Mouse (Mus musculus) T-helper 1 cell (primary cell): ENCODE data around the gene Alg14.

Source experiments
- in situ Hi-C: fragments of 300-600 bp; cut with MboI, MseI; formaldehyde crosslinking; loops from one replicate; pipeline ENCODE4 v1.15.1; 2025; ENCODE audit warnings: high pct_unique_total_duplicates

The Alg14 gene

DNA sequence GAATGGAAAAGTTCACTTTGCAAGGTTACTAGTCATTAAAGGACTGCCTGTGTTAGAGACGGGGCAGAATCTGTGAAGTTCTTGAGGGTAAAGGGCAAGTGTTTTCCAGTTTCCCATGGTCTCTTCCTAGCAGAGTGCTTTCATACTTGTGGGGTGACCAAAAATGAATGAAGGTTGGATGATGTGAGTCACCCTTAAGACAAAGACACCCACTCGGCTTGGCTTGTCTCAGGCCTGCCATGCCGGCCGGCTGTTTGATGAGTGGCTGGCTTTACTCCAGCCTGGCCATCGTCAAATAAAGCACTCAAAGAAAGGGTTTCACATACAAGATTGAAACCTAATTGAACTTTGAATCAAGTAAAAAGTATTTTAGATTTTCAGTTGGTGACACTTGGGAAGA is 35.8 kb downstream of the Alg14 start:
- in situ Hi-C loops = no loop called here

DNA sequence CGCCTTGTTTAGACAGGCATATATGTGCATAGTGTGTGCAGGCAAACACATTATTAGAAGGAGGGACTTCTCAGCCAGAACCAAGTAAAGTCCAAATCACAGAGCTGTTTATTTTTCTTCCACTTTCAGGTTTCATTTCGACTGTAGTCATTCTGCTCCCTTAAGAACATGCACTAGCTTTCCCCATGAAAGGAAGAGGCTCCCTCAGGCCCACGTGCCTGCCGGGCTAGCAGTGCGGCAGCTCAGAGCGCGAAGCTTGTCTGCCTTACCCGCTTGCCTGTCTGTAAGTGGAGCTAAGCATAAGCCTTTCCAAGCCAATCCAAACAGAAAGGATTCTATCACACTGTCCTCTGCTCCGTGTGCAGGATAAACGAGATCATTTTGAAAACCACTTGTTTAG is 38.1 kb downstream of the Alg14 start:
- in situ Hi-C loops = no loop called here

GRCm38 (mm10) chr3:121330244-121330646 is 38.7 kb downstream of the Alg14 start:
- in situ Hi-C loops = no loop called here

DNA sequence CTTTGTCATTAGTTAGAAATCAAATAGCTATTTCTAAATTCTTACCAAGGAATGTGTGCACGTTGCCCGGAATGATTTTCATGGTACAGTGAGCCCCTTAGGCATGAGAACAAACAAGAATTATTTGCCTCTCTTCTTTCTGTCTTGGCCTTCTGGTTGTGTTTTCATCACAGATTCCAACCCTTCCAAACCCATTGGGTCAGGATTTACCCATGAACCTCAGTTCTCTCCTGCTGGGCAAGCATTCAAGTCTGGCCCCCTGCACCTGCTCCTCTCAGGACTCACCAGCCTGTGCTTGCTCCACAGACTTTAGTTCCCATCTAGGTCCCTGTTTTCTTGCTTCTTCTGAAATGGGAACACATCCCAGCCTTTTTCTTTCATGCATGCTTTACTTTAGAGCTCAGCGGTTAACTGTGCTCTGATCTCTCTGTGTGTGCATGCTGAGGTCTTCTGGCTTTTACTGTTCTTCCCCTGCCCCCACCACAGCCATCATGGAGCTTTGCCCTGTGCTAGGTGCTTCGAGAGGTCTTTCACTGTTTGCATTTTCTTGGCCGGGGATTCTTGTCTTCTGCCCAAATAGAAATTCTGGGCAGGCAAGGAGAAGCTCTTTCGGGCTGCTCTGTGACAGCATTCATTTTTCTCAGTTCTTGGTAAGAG is 44.8 kb downstream of the Alg14 start:
- in situ Hi-C loops = no loop called here

- in situ Hi-C loops = no loop called here
Observed at GRCm38 (mm10) chr3:121338687-121339086, 47.1 kb downstream of the Alg14 start.

GRCm38 (mm10) chr3:121340321-121340761 is 48.8 kb downstream of the Alg14 start:
- in situ Hi-C loops = no loop called here

- in situ Hi-C loops = no loop called here
Observed at GRCm38 (mm10) chr3:121343224-121343623, 51.7 kb downstream of the Alg14 start.

GRCm38 (mm10) chr3:121344056-121344945 is 52.7 kb downstream of the Alg14 start:
- in situ Hi-C loops = no loop called here

- in situ Hi-C loops = no loop called here
Observed at GRCm38 (mm10) chr3:121344951-121345642, 53.5 kb downstream of the Alg14 start.

- in situ Hi-C loops = no loop called here
Observed at GRCm38 (mm10) chr3:121345643-121346000, 54.0 kb downstream of the Alg14 start.

GRCm38 (mm10) chr3:121346507-121347267 is 55.1 kb downstream of the Alg14 start:
- in situ Hi-C loops = no loop called here

DNA sequence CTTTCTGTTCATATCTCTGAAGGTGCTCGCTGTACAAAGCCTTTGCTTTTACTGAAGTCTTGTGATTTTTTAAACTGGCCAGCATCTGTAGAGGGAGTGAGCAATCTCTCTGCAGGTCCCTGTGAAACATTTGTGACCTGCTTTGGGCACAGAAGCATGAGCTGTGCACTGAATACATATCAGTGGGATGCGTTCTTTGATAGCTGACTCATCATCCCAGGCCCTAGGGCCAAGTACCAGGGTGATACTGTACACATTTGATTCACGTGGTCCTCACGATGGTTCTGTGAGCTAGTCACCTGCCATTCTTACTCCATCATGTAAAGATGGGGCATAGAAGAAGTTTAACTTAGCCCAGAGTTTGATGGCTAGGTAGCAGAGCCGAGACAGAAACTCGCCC is 57.2 kb downstream of the Alg14 start:
- in situ Hi-C loops = no loop called here

DNA sequence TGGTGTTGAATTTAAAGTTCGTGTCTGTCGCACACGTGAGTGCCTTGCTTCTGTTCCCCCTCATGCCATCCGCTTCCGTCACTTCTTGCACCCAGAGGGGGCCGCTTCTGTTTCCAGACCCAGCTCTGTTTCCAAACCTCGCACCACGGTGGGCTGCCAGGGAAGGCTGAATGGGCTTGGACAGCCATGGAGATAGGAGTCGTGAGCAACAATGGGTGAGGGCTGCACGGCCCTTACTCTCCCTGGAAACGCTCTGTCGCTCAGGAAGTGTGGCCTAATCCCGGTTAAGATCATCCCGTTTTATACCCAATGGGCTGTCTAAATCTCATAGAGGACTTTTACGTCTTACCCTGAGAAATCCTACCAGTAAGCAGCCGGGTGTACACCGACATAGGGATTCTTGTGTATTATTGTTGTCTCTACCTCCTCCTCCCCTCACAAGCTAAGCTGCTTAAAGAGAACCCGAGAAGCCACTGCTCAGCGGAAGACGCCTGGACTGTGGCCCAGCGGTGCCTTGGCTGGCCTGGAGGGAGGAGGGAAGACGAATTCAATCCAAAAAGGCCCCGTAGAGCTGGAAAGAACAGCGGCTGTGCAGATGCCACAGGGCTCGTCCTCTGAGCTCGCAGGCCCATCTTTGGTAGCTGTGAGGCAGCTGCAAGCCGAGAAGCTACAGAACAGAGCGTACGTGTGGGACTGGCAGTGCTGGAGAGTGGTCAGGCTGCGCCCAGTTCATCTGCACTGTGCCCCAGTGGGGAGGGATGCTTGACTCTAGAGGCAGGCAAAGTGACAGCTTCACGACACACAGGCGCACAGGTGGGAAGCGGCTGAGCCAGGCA is 58.0 kb downstream of the Alg14 start:
- in situ Hi-C loops = no loop called here

DNA sequence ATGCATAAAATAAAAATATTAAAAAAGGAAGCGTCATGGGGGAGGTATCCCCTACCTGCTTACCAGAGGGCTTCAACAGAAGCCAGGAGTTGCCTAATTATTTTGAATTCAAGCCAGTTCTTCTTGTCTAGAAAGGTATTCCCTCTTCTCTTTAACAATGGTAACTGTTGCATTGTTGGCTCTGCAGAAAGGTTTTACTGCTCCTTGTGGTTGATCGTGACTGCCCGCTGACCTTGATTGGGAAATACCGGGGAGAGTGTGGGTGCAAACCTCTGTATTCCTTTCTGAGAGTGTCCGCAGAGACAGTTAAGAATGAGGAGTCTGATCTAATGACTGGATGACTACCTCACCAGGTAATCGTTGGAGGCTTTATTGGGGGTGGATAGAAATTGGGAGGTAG is 59.7 kb downstream of the Alg14 start:
- in situ Hi-C loops = no loop called here

- in situ Hi-C loops = no loop called here
Observed at GRCm38 (mm10) chr3:121354281-121354680, 62.7 kb downstream of the Alg14 start.

DNA sequence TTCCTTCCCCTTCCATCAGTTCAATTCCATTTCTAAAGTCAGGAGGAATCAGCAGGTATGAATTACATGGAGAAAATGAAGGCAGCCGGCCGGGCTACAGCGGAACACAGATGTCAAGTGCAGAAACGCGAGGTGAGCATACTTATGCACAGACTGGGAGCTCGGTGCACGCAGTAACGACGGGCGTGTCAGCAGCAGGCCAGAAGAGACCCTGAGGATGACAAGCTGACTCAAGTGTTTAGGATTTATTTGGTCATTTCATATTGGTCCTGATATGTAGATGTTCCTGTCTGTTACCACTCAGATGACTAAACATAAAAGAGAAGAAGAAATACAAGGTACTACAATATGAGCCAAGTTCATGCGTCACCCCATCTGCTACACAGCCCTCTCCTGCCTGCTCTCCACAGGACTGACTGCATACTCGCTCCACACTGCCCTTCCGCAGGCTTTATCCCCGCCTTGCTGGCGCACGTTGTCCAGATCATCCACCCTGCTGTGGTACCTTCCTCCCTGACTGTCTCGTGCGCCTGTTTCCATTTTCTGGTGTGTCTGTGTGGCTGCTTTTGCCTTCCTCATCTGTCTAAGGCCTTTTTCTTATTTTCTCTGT is 63.4 kb downstream of the Alg14 start:
- in situ Hi-C loops = no loop called here

DNA sequence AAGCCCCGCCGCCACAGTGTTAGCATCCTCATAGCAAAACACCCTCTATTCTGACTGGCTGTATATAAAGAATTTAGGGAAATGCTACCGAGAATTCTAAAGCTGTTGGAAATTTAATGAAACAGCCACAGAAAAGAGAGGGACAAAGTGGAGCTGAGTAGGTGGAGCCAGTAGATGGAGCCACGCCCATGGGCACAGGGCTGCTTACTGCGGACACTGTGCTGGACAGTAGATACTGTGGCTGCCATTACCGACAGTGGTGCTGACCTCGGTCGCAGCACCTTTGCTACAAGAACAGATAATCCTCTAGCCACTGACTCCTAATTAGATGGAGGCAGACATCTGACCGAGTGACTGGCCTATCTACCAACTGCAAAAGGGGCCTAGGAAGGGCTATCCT is 64.0 kb downstream of the Alg14 start:
- in situ Hi-C loops = no loop called here

DNA sequence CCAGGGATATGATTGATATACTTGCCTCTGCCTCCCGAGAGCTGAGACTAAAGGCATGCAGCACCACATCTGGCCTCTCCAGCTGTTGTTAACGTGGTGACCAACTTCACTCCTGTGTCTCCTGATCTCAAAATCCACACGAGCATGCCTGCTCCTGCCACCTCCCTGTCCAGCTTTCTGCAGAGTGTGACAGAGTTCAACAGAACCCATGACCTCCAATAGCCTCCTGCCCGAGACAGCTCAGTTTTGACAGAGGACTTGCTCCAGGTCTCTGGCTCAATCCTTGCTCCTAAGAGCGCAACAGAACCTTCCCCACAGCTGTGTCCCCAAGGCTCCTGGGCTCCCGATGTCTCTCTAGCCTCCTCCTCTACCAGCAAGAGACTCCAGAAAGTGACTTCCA is 64.5 kb downstream of the Alg14 start:
- in situ Hi-C loops = no loop called here

GRCm38 (mm10) chr3:121357030-121357429 is 65.5 kb downstream of the Alg14 start:
- in situ Hi-C loops = no loop called here

DNA sequence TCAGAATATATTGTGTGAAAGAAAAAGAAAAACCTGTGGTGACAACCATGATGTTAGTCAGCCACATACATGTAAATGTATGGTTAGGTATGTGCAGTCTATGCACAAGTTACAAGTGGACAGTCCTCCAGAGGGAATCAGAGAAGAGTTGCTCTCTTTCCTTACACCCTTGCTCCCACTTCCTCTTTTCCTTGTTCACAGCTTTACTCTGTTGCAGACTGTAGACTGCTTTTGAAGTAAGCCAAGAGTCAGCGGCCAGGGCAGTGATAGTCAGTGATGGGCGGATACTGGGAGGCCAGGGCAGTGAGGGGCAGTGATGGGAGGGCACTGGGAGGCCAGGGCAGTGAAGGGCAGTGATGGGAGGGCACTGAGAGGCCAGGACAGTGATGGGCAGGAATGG is 66.7 kb downstream of the Alg14 start:
- in situ Hi-C loops = no loop called here
